Mouse (Mus musculus) liver, embryonic 18 days (tissue): Measurements from ENCODE around the gene Smim15. TPM values are rescaled to one million over a fixed set of nuclear protein-coding genes. Genes with fewer than 3 reads are reported as not detected.

Experiments used
- polyA plus RNA-seq: library from polyadenylated mRNA; depleted of rRNA; stranded (reverse); fragments of >200 nt; gene quantifications from 2 replicates; pipeline ENCODE4 v1.2.3, GENCODE M21; 2012; rRNA removed

Gene Smim15
- 15.3 and 17.6 TPM in 2 replicates for polyA plus RNA-seq

GRCm38 (mm10) chr13:108044222-108044941 is at the start of gene Smim15:
TSS of gene Smim15 (plus strand) at chr13:108044446.

Other genes starting within 250 kb of the Smim15 start
- gene Ndufaf2, start 114.2 kb downstream of the Smim15 start, polyA plus RNA-seq = 17.5 and 20.0 TPM in 2 replicates
- 3.5 and 3.7 TPM in 2 replicates for gene Ercc8, start 114.3 kb downstream of the Smim15 start, polyA plus RNA-seq
- gene Elovl7, start 170.0 kb downstream of the Smim15 start, polyA plus RNA-seq = 1.9 and 2.1 TPM in 2 replicates